Comparison of ENCODE assay signal across 8 mouse cellular contexts in genomic region chr7:34168470-34169251, GRCm38 (mm10). TPM values are rescaled to one million over a fixed set of nuclear protein-coding genes. Genes with fewer than 3 reads are reported as not detected.
DNase-seq lines count a peak whose midpoint lies in the region; ATAC-seq lines count a peak whose summit lies in the region.

No protein-coding gene starts in this region.

- WGBS in hindbrain, embryonic 12.5 days = 8% methylated on average over 30 of the region's 30 CpGs

- H3K4me2 ChIP-seq in hindbrain, embryonic 12.5 days (replicated peaks) = peak overlapping the region; percentile 86

- peak overlapping the region; percentile 94 for H3K9ac ChIP-seq in hindbrain, embryonic 12.5 days

- H3K4me3 ChIP-seq in hindbrain, embryonic 12.5 days = peak overlapping the region; percentile 92

- H3K9me3 ChIP-seq in hindbrain, embryonic 12.5 days (replicated peaks) = no peaks in the 10 kb centered on the region

- H3K36me3 ChIP-seq in hindbrain, embryonic 12.5 days = peaks cover 11% of the 10 kb centered on the region

- ATAC-seq in hindbrain, embryonic 12.5 days (ENCODE audit: low FRiP score) = peak; percentile 96

- no peaks in the 10 kb centered on the region for H3K27me3 ChIP-seq in hindbrain, embryonic 12.5 days

- peak; percentile 91 for DNase-seq in MN1 (ENCODE audit: low spot score)
- DNase-seq in cerebellum, adult 9-10 months = peak; percentile 90
- peak; percentile 72 to 93 for DNase-seq in frontal cortex, adult 2 months (ENCODE audit: extremely low spot score in 1 of 2, low spot score in 1 of 2)
- DNase-seq in layer of hippocampus, postnatal 14 days (ENCODE audit: low spot score in 2 of 2) = peak; percentile 92 to 93
- DNase-seq in lung, postnatal 14 days = peak; percentile 93
- DNase-seq in retina, adult 2 months (ENCODE audit: low read depth, low spot score) = peak; percentile 71
- DNase-seq in thymus, postnatal 36 days = peak; percentile 89 to 90

- peaks cover 12% of the 10 kb centered on the region for H3K4me1 ChIP-seq in hindbrain, embryonic 12.5 days

- peak overlapping the region; percentile 87 for H3K27ac ChIP-seq in hindbrain, embryonic 12.5 days

RNA-seq across cellular contexts. Expression of gene Uba2, which starts 0.7 kb away (rescaled TPM):
- polyA plus RNA-seq in frontal cortex, adult 2 months (2012; rRNA removed) = 106 and 116 TPM in 2 replicates
- polyA plus RNA-seq in hindbrain, embryonic 12.5 days (2016; fragmentation: Nextera tagmentation; extraction: Ambion mirVana) = 220 and 226 TPM in 2 replicates
- 10 to 100 TPM; 82.5 to 82.9 TPM for total RNA-seq in layer of hippocampus, postnatal 14 days (2021)

RNA-seq across cellular contexts. Expression of gene Pdcd2l, which starts 27.8 kb away (rescaled TPM):
- 29.9 and 31.1 TPM in 2 replicates for polyA plus RNA-seq in frontal cortex, adult 2 months (2012; rRNA removed)
- 63.4 and 68.1 TPM in 2 replicates for polyA plus RNA-seq in hindbrain, embryonic 12.5 days (2016; fragmentation: Nextera tagmentation; extraction: Ambion mirVana)
- 10 to 100 TPM; 20.6 to 24.7 TPM for total RNA-seq in layer of hippocampus, postnatal 14 days (2021)

RNA-seq across cellular contexts. Expression of gene Wtip, which starts 35.6 kb away (rescaled TPM):
- 14.1 and 16.3 TPM in 2 replicates for polyA plus RNA-seq in frontal cortex, adult 2 months (2012; rRNA removed)
- polyA plus RNA-seq in hindbrain, embryonic 12.5 days (2016; fragmentation: Nextera tagmentation; extraction: Ambion mirVana) = 4.1 and 6.2 TPM in 2 replicates
- total RNA-seq in layer of hippocampus, postnatal 14 days (2021) = 10 to 100 TPM; 13.1 to 14.1 TPM

Comparison
In these comparisons a context has a peak if more than half of its experiments do, and no peak if none do; other contexts are left out.
1. Peak in every context shown above with its lines: DNase-seq, ATAC-seq, H3K4me3 ChIP-seq and H3K27ac ChIP-seq.